Mouse (Mus musculus): ENCODE results near the gene Sik3. TPM values are rescaled to one million over a fixed set of nuclear protein-coding genes. Genes with fewer than 3 reads are reported as not detected.

The Sik3 gene
- polyA plus RNA-seq (2016; fragmentation: Nextera tagmentation; extraction: Ambion mirVana): 3.9 and 4.5 TPM in 2 replicates

GRCm38 (mm10) chr9:46012091-46013008 lies at the start of gene Sik3, which contains the start of gene Pafah1b2:
Sik3 (plus strand) TSS chr9:46012820.
Pafah1b2 (minus strand) TSS chr9:46012690.
- H3K9me3 ChIP-seq (replicated peaks): no peaks in the 10 kb centered on the region
- H3K27me3 ChIP-seq (ENCODE audit: low read depth, poor library complexity, severe bottlenecking): peaks cover 6% of the 10 kb centered on the region
- DNase-seq (ENCODE audit: low spot score): peak; percentile 97
- WGBS: 4% methylated on average over 67 of the region's 78 CpGs
- H3K4me1 ChIP-seq: peaks cover 52% of the 10 kb centered on the region
- H3K4me3 ChIP-seq: peak within 1 kb of the TSS; percentile 98
- H3K27ac ChIP-seq (replicated peaks): peak within 1 kb of the TSS; percentile 98
- H3K36me3 ChIP-seq: no peaks in the 10 kb centered on the region

- H3K9me3 ChIP-seq (replicated peaks): no peaks in the 10 kb centered on the region
- no peak for DNase-seq (ENCODE audit: low spot score)
- no peak overlapping the region for H3K4me3 ChIP-seq
- no peaks in the 10 kb centered on the region for H3K4me1 ChIP-seq
- H3K27me3 ChIP-seq (ENCODE audit: low read depth, poor library complexity, severe bottlenecking): no peaks in the 10 kb centered on the region
- WGBS: 93% methylated on average over 6 of the region's 6 CpGs
- H3K36me3 ChIP-seq: peaks cover 86% of the 10 kb centered on the region
- H3K27ac ChIP-seq (replicated peaks): no peak overlapping the region
Measured at GRCm38 (mm10) chr9:45963577-45963976, 49.0 kb upstream of the Sik3 start.

GRCm38 (mm10) chr9:45976884-45977283 lies 35.7 kb upstream of the Sik3 start:
- Histone ChIP-seq H3K27me3 (ENCODE audit: low read depth, poor library complexity, severe bottlenecking) (no peaks in the 10 kb centered on the region), H3K36me3 (peaks cover 78% of the 10 kb centered on the region), H3K4me1 (peaks cover 14% of the 10 kb centered on the region), H3K4me3 (no peak overlapping the region), H3K9me3 (replicated peaks) (no peaks in the 10 kb centered on the region), H3K27ac (replicated peaks) (no peak overlapping the region)
- WGBS: 86% methylated on average over 2 of the region's 2 CpGs
- no peak for DNase-seq (ENCODE audit: low spot score)

- no peak overlapping the region for H3K4me3 ChIP-seq
- no peaks in the 10 kb centered on the region for H3K9me3 ChIP-seq (replicated peaks)
- DNase-seq (ENCODE audit: low spot score): no peak
- 97% methylated on average over 2 of the region's 2 CpGs for WGBS
- H3K4me1 ChIP-seq: peaks cover 34% of the 10 kb centered on the region
- H3K36me3 ChIP-seq: peaks cover 63% of the 10 kb centered on the region
- no peaks in the 10 kb centered on the region for H3K27me3 ChIP-seq (ENCODE audit: low read depth, poor library complexity, severe bottlenecking)
- H3K27ac ChIP-seq (replicated peaks): no peak overlapping the region
Measured at GRCm38 (mm10) chr9:45979778-45980177, 32.8 kb upstream of the Sik3 start.

- peaks cover 41% of the 10 kb centered on the region for H3K4me1 ChIP-seq
- no peaks in the 10 kb centered on the region for H3K9me3 ChIP-seq (replicated peaks)
- WGBS: 95% methylated on average over 1 of the region's 1 CpGs
- H3K27ac ChIP-seq (replicated peaks): no peak overlapping the region
- H3K27me3 ChIP-seq (ENCODE audit: low read depth, poor library complexity, severe bottlenecking): no peaks in the 10 kb centered on the region
- DNase-seq (ENCODE audit: low spot score): no peak
- peaks cover 56% of the 10 kb centered on the region for H3K36me3 ChIP-seq
- H3K4me3 ChIP-seq: no peak overlapping the region
Measured at GRCm38 (mm10) chr9:45980611-45981010, 32.0 kb upstream of the Sik3 start.

- no peak overlapping the region for H3K27ac ChIP-seq (replicated peaks)
Measured at GRCm38 (mm10) chr9:45981331-45981730, 31.3 kb upstream of the Sik3 start.

GRCm38 (mm10) chr9:45983676-45984408 lies 28.8 kb upstream of the Sik3 start:
- no peaks in the 10 kb centered on the region for H3K9me3 ChIP-seq (replicated peaks)
- no peaks in the 10 kb centered on the region for H3K27me3 ChIP-seq (ENCODE audit: low read depth, poor library complexity, severe bottlenecking)
- peaks cover 24% of the 10 kb centered on the region for H3K36me3 ChIP-seq
- peak overlapping the region; percentile 100 for H3K27ac ChIP-seq (replicated peaks)
- peak; percentile 37 for DNase-seq (ENCODE audit: low spot score)
- H3K4me1 ChIP-seq: peaks cover 43% of the 10 kb centered on the region
- H3K4me3 ChIP-seq: peak overlapping the region; percentile 97
- 3% methylated on average over 23 of the region's 23 CpGs for WGBS

More at GRCm38 (mm10) chr9:45981331-45981730, 31.3 kb upstream of the Sik3 start:
- Histone ChIP-seq H3K4me3 (no peak overlapping the region), H3K36me3 (peaks cover 49% of the 10 kb centered on the region), H3K27me3 (ENCODE audit: low read depth, poor library complexity, severe bottlenecking) (no peaks in the 10 kb centered on the region), H3K9me3 (replicated peaks) (no peaks in the 10 kb centered on the region), H3K4me1 (peaks cover 43% of the 10 kb centered on the region)
- no peak for DNase-seq (ENCODE audit: low spot score)

DNA sequence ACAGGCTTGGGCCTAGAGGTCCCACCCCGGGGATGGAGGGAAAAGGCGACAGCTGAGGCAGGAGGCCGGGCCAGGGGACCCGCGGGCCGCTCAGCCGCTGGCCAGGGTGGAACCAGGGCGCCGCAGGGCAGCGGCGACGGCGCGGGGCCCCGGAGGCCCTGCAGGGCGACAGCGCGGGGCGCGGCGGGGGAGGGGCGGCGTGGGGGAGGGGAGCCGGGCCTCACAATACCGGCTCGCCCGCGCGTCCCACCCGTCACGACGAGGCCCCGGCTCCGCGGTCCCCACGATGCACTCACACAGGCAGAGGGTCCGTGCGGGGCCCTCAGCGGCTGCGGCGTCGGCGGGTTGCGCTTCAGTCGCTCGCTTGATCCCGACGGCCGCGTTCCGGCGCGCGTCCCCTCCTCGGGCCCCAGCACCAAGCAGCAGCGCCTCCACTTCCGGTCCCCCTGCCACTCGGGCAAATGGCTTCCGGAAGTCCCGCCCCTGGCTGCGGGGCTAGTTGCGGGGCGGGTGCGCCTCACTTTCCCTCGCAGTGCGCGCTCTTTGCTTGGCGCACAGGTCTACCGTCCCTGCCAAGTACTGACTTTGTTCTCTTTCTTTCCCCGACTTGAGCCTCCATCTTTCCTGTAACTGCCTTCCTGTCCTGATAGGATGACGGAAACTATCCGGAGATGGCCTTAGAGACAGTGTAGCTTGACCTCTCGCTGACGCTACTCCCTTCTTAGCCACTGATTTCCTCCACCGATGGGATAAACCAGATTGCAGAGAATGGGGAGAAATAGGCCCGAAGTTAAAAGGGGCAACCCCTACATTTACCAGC lies 28.0 kb upstream of the Sik3 start:
- no peaks in the 10 kb centered on the region for H3K27me3 ChIP-seq (ENCODE audit: low read depth, poor library complexity, severe bottlenecking)
- under 1% methylated on average over 73 of the region's 76 CpGs for WGBS
- DNase-seq (ENCODE audit: low spot score): peak; percentile 95
- peak overlapping the region; percentile 100 for H3K27ac ChIP-seq (replicated peaks)
- peaks cover 43% of the 10 kb centered on the region for H3K4me1 ChIP-seq
- H3K4me3 ChIP-seq: peak overlapping the region; percentile 97
- no peaks in the 10 kb centered on the region for H3K9me3 ChIP-seq (replicated peaks)
- H3K36me3 ChIP-seq: peaks cover 23% of the 10 kb centered on the region

DNA sequence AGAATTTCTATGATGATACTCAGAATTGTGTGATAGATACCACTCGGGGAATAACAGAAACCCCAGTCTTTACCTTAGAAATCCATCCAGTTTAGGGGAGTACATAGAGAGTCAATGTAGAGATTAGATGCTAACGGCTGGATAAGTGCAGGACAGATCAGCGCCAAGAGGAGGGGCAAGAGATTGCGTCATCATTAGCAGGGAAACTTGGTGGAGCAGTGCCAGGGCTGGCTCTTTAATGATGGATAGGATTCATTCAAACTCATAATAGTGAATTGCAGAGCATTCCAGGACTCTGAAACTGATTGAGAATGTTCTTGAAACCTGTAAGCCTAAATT lies 27.4 kb upstream of the Sik3 start:
- Histone ChIP-seq H3K4me3 (peak overlapping the region; percentile 97), H3K27me3 (ENCODE audit: low read depth, poor library complexity, severe bottlenecking) (no peaks in the 10 kb centered on the region), H3K27ac (replicated peaks) (peak overlapping the region; percentile 100), H3K4me1 (peaks cover 42% of the 10 kb centered on the region), H3K36me3 (peaks cover 20% of the 10 kb centered on the region), H3K9me3 (replicated peaks) (no peaks in the 10 kb centered on the region)
- no peak for DNase-seq (ENCODE audit: low spot score)
- 2% methylated on average over 4 of the region's 4 CpGs for WGBS

DNA sequence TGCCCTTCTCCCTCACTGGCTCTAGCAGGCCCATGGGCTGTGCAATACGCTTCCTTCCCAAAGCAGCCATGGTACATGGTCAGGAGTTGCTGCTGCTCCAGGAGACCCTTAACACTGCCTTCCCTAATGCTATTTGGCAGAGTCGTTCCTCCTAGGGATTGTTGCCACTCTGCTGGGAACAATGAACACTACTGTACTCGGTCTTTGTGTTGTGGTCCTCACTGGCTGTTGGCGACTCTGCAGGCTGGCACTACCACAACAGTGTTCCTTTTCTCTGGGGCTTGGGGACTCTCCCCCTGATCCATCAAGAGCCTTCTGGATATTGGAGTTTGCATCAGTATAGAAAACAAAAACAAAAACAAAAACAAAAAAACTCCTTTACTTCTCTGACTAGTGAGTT lies 13.6 kb upstream of the Sik3 start:
- WGBS: 80% methylated on average over 4 of the region's 4 CpGs
- peaks cover 4% of the 10 kb centered on the region; the same call in 1 of the 2 replicates for H3K4me1 ChIP-seq
- H3K27me3 ChIP-seq (ENCODE audit: low read depth, poor library complexity, severe bottlenecking): no peaks in the 10 kb centered on the region

GRCm38 (mm10) chr9:46003729-46004128 lies 8.9 kb upstream of the Sik3 start:
- 11% methylated on average over 7 of the region's 7 CpGs for WGBS
- Histone ChIP-seq H3K4me3 (no peak overlapping the region), H3K27me3 (ENCODE audit: low read depth, poor library complexity, severe bottlenecking) (no peaks in the 10 kb centered on the region), H3K9me3 (replicated peaks) (no peaks in the 10 kb centered on the region), H3K4me1 (peaks cover 2% of the 10 kb centered on the region; the same call in 1 of the 2 replicates), H3K27ac (replicated peaks) (no peak overlapping the region), H3K36me3 (no peaks in the 10 kb centered on the region)
- peak; percentile 80 for DNase-seq (ENCODE audit: low spot score)

More for the DNA sequence above, 13.6 kb upstream of the Sik3 start:
- no peak overlapping the region for H3K4me3 ChIP-seq
- no peak overlapping the region for H3K27ac ChIP-seq (replicated peaks)
- no peaks in the 10 kb centered on the region for H3K36me3 ChIP-seq
- DNase-seq (ENCODE audit: low spot score): no peak
- H3K9me3 ChIP-seq (replicated peaks): no peaks in the 10 kb centered on the region

GRCm38 (mm10) chr9:46004529-46004928 lies 8.1 kb upstream of the Sik3 start:
- no peaks in the 10 kb centered on the region for H3K9me3 ChIP-seq (replicated peaks)
- H3K27me3 ChIP-seq (ENCODE audit: low read depth, poor library complexity, severe bottlenecking): no peaks in the 10 kb centered on the region
- H3K27ac ChIP-seq (replicated peaks): no peak overlapping the region
- WGBS: 64% methylated on average over 3 of the region's 3 CpGs
- no peak for DNase-seq (ENCODE audit: low spot score)
- H3K4me3 ChIP-seq: no peak overlapping the region
- H3K36me3 ChIP-seq: no peaks in the 10 kb centered on the region
- peaks cover 2% of the 10 kb centered on the region; the same call in 1 of the 2 replicates for H3K4me1 ChIP-seq

Measured in midbrain, embryonic 10.5 days (tissue).